Mouse (Mus musculus) ES-CJ7 (cell line): ENCODE measurements at regions not wholly inside any gene's neighbourhood (a gene's known extent, or its start where the extent isn't known, plus 50 kb on each side); places are given as distances from the start of the nearest gene placed in this dataset.
A peak's percentile ranks its signal among the peaks of the same experiment; 100 is the strongest.

Source experiments
- DNase-seq: peaks from one replicate; pipeline ENCODE4 v3.0.0; 2011; ENCODE audit warnings: low read depth, low spot score

DNA sequence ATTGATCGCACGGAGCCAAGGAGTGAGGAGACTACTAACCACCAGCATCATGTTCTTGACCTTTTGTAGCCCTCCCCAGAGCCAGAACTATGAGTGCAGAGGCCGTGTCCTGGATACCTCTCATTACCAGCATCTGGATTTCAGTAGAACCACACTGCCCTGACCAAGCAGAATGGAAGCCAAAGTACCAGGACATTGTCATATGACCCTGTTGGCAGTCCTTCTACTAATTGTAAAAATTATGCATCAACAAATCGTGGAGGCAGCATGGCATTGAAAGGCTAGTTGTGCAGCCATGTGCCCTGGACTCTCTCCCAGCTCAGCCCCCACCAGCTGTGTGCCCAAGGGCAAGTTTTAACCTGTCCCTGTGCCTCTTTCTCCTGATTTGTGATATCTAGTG lies 135.6 kb upstream of the Dock1 start:
- no peak for DNase-seq

DNA sequence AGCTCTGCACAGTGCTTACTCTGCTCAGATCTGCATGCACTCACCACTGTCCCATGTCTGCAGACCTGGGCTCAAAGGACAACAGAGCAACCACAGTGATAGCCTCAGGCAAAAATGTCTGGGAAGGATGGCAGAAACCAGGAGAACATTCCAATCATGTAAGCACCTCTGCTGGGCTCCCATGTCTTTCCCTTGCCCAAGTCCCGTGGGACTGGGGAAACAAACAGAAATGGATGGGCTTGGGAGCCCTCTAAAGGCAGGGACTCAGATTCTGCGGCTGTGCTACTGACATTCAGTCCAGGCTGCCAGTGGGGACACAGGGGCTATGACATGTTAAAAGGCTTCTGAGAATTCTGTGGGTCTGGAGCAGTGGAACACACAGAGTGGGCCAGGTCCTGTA lies 128.8 kb upstream of the Dock1 start:
- no peak for DNase-seq

DNA sequence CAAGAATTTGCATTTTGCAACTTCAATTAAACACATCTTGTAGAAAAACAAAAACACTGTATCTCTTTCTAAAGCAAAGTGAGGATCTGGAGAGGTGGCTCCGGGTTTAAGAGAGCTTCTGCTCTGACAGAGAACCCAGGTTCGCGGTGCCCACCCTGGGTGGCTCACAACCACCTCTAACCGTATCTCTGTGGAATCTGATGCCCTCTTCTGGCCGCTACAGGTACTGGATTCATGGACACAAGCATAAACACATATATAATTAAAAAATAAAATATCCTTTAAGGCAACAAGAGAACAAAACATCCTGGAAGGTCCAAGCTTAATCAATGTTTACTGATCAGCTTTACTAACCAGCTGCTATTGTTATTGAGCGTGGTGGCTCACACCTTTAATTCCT lies 124.3 kb upstream of the Dock1 start:
- peak; percentile 14 for DNase-seq

DNA sequence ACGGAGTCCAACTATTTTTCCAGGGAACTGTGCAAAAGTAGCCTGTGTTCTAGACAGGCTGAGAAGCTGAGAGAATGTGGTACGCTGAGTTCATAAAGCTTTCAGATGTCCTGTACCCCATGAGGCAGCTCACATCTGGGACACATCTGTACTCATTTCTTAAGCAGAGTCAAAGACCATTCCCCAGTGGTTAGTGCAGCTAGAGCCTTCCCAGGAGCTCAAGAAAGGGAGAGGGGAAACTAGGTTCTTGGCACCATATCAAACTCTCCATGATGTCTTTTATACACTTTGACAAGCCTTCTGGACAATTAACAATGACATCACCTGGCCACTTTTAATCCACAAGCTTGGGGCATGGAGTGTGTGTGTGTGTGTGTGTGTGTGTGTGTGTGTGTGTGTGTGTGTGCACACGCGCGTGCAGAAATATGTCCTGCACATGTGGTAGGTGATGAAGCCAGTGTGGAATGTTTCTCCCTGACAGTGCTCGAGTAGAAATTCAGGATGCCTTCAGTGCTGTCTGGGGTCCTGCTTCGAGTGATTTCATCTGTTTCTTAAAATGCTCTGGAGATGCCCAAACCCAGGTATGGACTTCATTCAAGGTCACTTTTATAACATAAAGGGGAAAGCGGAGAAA lies 121.1 kb upstream of the Dock1 start:
- no peak for DNase-seq

DNA sequence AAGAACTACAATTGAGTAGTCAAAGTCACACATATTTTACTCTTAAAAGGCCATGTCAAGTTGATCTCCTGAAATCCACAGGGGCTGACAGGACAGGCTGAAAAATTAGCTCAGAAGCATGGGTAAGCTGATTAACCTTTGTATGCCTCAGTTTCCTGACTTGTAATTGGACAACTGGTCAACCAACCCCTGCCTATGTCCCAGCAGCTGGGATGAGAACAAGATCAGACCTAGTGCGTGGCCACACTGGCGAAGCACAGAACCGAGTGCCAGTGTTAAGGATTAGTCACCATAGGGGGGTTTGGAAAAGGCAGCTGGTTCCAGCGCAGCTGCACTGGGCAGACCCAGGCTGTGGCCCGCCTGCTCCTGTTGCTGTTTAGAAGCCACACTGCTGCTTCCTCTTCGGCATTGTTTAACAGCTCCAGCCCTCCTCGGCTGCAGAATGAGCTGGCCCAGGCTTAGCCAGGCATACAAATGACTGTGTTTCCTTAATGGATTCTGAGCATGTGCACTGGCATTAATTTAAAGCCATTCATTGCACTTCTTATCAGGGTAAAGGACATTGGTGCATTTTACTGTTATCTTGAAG lies 120.1 kb upstream of the Dock1 start:
- DNase-seq: no peak

DNA sequence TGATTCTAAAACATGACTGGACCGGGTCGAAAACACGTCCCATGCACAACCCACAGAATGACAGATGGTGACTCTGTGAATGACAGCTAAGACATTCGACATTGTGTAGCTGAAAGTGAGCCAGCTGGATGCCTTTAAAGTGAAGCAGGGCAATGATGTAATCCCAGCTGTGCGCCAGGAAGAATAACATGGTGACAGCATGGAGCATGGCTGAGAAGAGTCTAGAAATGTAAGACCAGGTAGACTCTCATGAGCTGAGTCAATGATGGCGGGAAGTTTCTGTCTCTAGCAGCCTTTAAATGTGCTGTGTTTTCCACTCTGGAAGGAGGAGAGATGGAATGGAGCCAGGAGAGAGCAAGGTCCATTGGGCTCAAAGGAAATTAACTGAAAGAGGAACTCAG lies 118.4 kb upstream of the Dock1 start:
- no peak for DNase-seq

DNA sequence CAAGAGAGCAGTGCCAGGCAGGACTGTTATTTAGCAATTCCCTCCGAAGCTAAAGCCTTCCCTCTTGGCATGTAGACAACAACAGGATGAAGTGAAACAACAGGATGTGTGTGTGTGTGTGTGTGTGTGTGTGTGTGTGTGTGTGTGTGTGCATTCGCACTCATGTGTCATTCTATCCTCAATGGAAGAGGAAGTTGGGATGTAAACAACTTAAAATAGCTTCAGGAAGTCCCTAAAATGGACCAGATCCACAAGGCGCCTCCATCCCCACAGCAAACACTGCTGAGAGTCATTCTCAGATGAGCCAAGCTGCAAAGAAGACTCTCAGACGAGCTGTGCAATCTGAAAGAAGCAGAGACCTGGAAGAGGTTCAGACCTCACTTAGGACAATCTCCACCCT lies 114.4 kb upstream of the Dock1 start:
- no peak for DNase-seq

DNA sequence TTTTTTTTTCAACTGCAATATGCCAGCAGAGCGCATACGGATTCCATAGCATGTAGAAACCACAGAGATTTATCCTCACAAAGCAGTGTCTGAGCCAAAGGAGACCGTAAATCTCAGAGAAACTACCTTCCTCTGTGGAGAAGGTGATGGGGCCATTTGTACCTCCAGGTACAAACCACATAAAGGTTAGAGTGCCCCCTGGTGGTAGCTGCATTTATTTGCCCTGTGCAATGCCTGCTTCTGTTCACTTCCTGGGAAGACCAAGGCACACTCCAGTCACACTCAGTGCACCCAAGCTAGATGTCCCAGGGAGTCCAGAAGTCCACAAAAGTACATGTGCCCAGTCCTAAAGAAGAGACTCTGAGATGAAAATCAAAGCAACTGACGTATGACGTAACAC lies 104.1 kb upstream of the Dock1 start:
- DNase-seq: peak; percentile 69

DNA sequence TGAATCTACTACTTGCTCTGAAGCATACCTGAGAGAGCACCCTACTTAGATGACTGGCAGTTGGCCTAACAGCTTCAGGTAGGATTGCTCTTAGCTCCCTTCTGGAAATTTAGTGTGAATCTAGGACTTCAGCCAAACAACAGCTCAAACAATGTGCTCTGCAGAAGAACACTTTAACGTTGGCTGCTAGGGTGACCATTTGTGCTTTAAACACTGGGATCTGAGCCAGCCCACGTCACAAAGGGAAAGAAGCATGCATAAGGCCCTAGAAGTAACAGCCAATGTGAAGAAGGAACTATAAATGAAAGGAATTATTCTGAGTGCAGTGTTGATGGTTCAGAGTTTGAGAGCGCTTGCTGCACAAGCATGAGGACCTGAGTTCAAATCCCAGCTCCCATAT lies 101.2 kb upstream of the Dock1 start:
- no peak for DNase-seq

DNA sequence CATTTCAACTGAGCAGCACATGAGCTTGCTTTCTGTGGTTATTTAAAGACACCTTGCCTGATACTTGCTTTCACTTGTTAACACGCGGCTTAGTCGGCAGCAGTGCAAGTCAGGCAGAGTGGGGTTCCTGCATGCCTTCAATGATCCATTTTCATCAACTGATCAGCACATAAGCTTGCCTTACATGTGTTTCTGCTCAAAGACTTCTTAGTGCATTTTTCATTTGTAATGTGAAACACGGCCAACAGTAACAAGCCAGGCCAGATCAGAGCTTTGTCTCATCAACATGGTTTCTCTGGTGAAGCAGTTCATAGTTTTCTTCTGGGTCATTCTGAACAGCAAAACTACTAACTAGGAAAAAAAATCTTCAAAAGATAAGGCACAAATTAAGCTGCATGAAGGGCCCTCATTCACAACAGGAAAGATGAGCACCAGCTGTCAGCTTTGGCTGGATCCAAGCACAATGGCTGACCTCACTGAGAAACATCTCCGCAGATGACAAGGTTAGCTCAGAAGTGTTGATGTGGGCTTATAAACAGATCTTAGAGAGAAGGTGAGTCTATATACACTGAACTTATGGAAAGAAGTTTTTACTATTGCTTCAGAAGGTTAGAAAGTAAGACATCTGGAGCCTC lies 100.2 kb upstream of the Dock1 start:
- no peak for DNase-seq

DNA sequence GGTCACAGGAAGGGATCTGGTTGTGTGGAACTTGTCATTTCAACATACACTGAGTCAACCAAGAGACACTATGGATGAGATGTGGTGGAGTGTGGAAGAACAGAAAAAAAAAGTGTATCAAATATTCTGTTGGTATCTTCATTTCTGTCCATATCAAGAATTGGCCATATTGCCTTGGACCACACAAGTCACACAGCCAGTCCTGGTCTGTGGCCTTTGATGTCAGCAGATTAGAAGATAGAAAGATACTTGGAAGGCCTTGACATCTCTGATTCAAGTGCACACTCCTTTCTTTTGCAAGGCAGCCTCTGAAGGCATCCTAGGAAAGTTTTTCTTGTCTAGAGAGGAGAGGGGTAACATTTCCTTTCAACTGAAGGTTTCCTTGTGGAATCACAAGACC lies 88.7 kb upstream of the Dock1 start:
- no peak for DNase-seq

DNA sequence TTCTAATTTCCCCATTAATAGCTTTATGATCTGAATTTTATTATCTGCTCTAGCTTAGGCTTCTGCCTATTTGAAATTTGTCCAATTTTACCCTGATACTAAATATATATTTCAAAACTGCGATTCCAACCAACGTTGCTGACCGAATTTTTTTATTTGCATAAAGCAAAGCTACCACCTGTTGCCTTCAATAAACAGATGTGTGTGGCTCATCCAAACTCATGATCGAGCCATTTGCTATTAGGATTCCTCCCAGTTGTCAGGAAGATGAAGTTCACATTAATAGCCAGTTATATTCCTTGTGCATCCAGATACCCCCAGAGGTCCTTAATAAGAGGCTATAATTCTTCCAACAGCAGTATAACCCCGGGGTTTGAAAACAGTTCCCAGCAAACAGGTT lies 85.0 kb upstream of the Dock1 start:
- no peak for DNase-seq

DNA sequence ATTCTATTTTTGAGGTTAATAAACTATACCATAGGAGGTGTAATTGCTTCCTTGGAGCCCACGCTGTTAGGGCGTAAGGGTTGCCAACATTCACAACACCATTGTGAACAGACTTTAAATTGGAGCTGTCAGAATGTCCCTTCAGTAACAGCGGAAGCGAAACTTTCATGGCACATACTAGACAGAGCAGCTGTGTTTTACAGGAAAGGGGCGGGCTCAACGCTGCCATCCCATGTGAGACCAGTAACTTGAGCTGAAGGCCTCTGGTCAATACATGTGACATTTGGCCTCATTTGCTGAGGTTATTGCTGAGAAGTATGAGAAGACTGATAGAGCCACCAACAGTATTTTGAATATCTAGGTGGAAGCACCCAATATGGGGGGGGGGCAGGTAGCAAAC lies 83.5 kb upstream of the Dock1 start:
- DNase-seq: no peak

DNA sequence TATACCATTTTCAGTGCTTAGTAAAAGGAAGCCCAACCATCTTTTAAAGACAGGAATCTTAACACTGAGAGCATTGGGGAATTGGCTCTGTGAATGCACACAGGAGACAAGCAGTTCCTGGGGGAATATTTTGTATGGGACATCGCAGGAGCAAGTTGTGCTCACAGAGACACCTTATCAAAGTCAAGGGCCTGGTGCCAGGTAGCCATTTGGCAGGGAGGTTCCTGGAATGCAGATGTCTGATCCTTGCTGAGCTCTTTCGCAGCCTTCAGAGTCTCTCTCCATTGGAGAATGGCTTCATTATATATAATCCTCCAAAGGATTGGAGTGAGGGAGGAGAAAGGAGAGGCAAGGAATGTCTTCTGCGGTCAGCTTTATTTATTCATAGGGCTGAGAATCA lies 62.6 kb upstream of the Dock1 start:
- no peak for DNase-seq

DNA sequence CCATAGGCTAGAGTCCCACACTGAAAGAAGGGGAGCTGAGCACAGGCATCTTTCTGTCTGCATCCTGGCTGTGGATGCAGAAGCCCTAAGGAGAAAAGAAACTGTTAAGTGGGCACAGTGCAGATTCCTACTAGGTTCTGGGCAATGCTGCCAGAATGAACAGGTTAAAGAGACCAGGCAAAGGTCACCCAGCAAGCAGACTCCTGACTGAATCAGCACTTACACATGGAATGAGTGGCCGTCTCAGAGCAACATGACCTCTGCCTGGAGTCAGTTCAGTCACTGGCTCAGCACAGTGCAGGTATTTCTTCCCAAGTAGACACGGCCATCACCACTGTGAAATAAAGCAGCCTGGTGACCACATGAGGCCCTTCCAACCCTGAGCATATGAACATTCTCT lies 60.3 kb upstream of the Dock1 start:
- no peak for DNase-seq

DNA sequence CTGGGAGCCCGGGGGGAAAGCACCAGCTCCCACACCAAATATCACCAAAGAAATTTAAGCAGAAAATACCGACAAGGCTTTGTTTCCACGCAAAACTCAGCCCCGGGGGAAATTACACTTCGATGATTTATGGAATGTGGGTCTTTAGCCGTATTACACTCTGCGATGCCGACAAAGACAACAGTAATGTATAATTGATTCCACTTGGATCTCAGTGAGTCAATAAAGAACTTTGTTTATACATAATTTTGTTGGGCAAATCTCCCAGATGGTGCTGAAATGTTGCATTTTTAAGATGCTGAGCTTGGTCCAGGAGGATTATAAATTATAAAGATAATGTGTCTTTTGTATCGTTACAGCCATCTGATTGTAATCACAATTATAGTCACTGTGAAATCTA lies 59.1 kb upstream of the Dock1 start:
- no peak for DNase-seq

DNA sequence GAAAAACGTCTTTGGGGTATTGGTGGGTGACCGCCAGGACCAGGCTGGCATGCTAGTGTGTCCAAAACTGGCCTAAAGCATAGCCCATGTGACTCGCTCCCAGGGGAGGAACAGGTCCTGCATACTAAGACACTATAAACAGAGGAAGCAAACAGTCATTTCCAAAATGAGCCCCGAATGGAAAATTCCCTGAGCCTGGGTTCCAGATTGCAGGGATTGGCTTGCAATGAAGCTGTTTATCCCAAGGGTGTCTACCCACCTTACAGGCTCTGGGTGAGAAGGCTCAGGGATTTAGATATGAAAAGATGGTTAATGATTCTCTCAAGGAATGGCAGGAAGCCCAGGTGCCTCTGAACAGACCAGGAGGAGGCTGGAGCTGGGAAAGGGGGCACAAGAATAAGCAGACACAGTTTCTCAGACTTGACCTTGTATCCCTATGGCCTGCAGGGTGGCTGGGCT lies 58.2 kb upstream of the Dock1 start:
- no peak for DNase-seq

DNA sequence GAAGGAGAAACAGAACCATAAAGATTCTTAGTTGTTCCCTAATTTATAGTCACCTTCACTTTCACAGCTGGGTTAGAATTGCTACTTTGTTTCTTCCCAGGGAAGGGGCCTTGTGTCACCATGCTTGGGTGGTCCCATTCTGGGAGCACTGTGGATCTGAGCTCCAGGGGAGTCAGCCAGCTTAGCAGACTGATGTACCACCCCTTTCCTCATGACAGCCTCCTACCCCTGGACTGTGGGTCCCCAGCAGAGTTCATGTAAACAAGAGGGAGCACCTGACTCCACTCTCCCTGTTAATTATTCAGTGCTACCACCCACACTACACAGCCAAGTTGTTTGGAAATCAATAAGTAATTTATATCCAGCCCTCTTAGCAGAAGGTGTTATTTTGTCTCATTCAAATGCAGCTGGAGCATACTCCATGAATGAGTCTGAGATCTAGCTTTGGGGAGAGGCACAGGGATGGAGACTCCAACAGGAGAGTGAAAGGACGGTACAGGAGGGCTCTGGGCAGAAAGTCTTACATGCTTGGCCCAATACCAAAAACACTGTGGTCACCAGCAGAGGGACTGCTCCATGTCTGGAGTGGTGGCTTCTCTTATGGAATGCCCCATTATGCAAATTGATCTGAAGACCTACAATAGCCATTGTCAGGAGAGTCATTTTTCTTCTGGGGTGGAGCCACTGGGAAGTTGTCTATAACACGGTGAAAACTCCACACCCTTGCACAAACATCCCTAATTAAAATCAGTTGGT lies 51.1 kb upstream of the Dock1 start:
- DNase-seq: no peak

DNA sequence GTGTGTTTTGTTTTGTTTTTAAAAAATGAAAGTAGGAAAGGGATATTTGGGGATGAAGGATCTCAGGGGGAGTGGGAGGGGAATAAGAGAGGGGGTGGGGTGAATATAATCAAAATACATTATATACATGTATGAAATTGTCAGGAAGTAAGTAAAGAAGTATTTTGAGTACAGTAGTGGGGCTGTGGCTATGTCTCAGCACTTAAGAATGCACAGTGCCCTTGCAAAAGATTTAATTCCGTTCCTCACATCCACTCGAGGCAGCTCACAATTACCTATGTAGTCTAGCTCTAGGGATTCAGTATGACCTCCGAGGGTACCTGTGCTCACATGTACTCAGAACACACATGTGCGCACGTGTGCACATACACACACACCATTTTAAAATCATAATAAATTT lies 50.4 kb upstream of the Dock1 start:
- no peak for DNase-seq
